Mouse (Mus musculus) urinary bladder, adult 18-20 months (tissue): ENCODE measurements around the gene Irs1.

Experiments
- DNase-seq, 2 experiments: peaks; one replicate each; pipeline ENCODE4 v3.0.0; 2022; ENCODE audit warnings: low spot score in 2 of 2, mixed read lengths in 2 of 2

Irs1 gene

GRCm38 (mm10) chr1:82183913-82184442 is 107.2 kb downstream of the Irs1 start:
- DNase-seq: no peak
